Mouse (Mus musculus) lung, postnatal 10 days (tissue): ENCODE results near the gene Polrmt.

ENCODE experiments used
- DNase-seq: peaks from one replicate; pipeline ENCODE4 v3.0.0; 2021

The Polrmt gene

GRCm38 (mm10) chr10:79745898-79746773 lies at the start of gene Polrmt:
Gene Polrmt, minus strand, starts transcription at chr10:79746581.
- peak; percentile 98 for DNase-seq

- no peak for DNase-seq
Measured at GRCm38 (mm10) chr10:79795905-79796304, 49.5 kb upstream of the Polrmt start.

- peak; percentile 92 for DNase-seq
Measured at GRCm38 (mm10) chr10:79794491-79794931, 48.1 kb upstream of the Polrmt start.

GRCm38 (mm10) chr10:79793738-79794490 lies 47.5 kb upstream of the Polrmt start:
- no peak for DNase-seq

GRCm38 (mm10) chr10:79793051-79793737 lies 46.8 kb upstream of the Polrmt start, which contains the start of gene Palm:
Gene Palm, plus strand, starts transcription at chr10:79793572.
- peak; percentile 82 for DNase-seq

GRCm38 (mm10) chr10:79792339-79793040 lies 46.1 kb upstream of the Polrmt start:
- no peak for DNase-seq

GRCm38 (mm10) chr10:79790861-79791260 lies 44.5 kb upstream of the Polrmt start, which contains the start of gene Prss57:
Gene Prss57, minus strand, starts transcription at chr10:79790961.
- no peak for DNase-seq

GRCm38 (mm10) chr10:79789581-79789980 lies 43.2 kb upstream of the Polrmt start:
- no peak for DNase-seq

GRCm38 (mm10) chr10:79788386-79789158 lies 42.2 kb upstream of the Polrmt start:
- peak; percentile 88 for DNase-seq

- peak; percentile 57 for DNase-seq
Measured at GRCm38 (mm10) chr10:79783920-79784800, 37.8 kb upstream of the Polrmt start.

- peak; percentile 52 for DNase-seq
Measured at GRCm38 (mm10) chr10:79783050-79783449, 36.7 kb upstream of the Polrmt start.

- no peak for DNase-seq
Measured at GRCm38 (mm10) chr10:79781956-79782355, 35.6 kb upstream of the Polrmt start.

- no peak for DNase-seq
Measured at GRCm38 (mm10) chr10:79781139-79781538, 34.8 kb upstream of the Polrmt start.

- peak; percentile 88 for DNase-seq
Measured at GRCm38 (mm10) chr10:79780664-79781015, 34.3 kb upstream of the Polrmt start.

- DNase-seq, result peak; percentile 98
Measured at GRCm38 (mm10) chr10:79779784-79780663, 33.6 kb upstream of the Polrmt start.

- no peak for DNase-seq
Measured at GRCm38 (mm10) chr10:79779193-79779592, 32.8 kb upstream of the Polrmt start.

GRCm38 (mm10) chr10:79778006-79778405 lies 31.6 kb upstream of the Polrmt start:
- DNase-seq, result peak; percentile 87

- DNase-seq, result peak; percentile 61
Measured at GRCm38 (mm10) chr10:79777103-79777531, 30.7 kb upstream of the Polrmt start, which contains the start of gene Fstl3. Gene Fstl3, plus strand, starts transcription at chr10:79777272.
